Mouse (Mus musculus) liver, postnatal 0 days (tissue): ENCODE measurements at regions not wholly inside any gene's neighbourhood (a gene's known extent, or its start where the extent isn't known, plus 50 kb on each side); places are given as distances from the start of the nearest gene placed in this dataset.

ENCODE experiments used
- CTCF ChIP-seq: sonication (generic); IDR thresholded peaks from 2 replicates; pipeline ENCODE4 v1.5.1; 2016; ENCODE audit warnings: antibody characterized with exemption, low read depth
- EP300 ChIP-seq: IDR thresholded peaks from 2 replicates; pipeline ENCODE4 v1.6.1; 2016; ENCODE audit warnings: antibody characterized with exemption, low read depth, mild to moderate bottlenecking

DNA sequence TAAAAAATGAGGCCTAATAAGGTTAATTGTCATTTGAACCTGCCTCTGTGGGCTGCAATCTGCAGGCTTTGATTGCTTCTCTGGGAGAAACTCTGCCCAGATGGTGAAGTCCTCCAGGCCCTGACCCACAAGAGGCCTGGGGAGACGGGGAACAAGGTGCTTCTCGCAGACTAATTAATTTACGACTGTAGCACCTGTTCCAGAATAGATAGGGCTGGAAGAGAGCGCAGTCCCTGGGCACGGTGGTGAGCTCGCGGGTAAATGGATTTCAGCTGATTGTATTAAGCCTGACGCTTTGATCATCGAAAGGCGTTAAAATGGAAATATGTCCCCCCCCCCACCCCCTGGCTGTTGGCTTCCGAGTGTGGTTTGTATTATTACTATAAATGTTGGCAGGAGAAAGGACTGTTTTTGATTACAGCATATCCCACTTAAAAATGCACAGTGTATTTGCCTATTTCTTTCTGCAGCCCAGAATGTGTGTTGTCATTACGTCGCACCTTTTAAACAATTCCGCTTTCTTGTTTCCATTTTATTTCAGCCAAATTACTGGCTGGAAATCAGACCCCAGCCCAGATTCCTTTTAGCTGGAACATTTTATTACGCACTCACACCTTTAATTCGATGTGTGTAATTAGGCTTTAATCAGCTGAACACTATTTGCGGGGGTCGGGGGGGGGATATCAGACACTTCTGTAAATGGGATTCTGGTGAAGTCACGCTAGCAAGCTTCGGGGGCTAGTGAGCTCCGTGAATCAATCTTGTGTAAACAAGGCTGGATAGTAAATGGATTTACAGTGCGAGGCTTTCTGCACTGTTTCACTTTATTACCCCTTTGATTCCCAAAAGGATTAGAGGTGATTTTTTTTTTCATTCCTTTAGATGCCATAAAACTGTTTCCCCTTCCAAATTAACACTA is 250.1 kb upstream of the Dnajc19 start:
- TF ChIP-seq CTCF (no peak), EP300 (no peak)
